Mouse (Mus musculus): ENCODE data around the gene Lrp11. TPM values are rescaled to one million over a fixed set of nuclear protein-coding genes. Genes with fewer than 3 reads are reported as not detected.
"Not testable (repeated sequence)": the region's sequence is repeated elsewhere in the genome, so short reads cannot be mapped to it uniquely, and the experiment has no call there.

The Lrp11 gene
- total RNA-seq, 2 experiments from 2014 or later = 197 to 200 TPM

- Histone ChIP-seq H3K27ac (no peak overlapping the region; the same call in 1 of the 2 replicates), H3K4me3 (no peak overlapping the region)
- no peak for TF ChIP-seq CTCF (conservative IDR thresholded peaks at IDR 0.05)
- DNase-seq (ENCODE audit: low spot score in 2 of 2) = peak in 1 of 2 experiments; percentile 39
These were observed 15.6 kb downstream of the Lrp11 start for GRCm38 (mm10) chr10:7605168-7605567.

GRCm38 (mm10) chr10:7606437-7606836 lies 16.8 kb downstream of the Lrp11 start:
- DNase-seq (ENCODE audit: low spot score in 2 of 2) = no peak
- H3K4me3 ChIP-seq = no peak overlapping the region
- no peak overlapping the region for H3K27ac ChIP-seq
- no peak for TF ChIP-seq CTCF (conservative IDR thresholded peaks at IDR 0.05)

GRCm38 (mm10) chr10:7608611-7609010 lies 19.0 kb downstream of the Lrp11 start:
- no peak overlapping the region for H3K4me3 ChIP-seq
- no peak overlapping the region for H3K27ac ChIP-seq
- TF ChIP-seq CTCF (conservative IDR thresholded peaks at IDR 0.05) = no peak
- DNase-seq (ENCODE audit: low spot score in 2 of 2) = no peak

GRCm38 (mm10) chr10:7611647-7612046 lies 22.0 kb downstream of the Lrp11 start:
- Histone ChIP-seq H3K27ac (no peak overlapping the region), H3K4me3 (no peak overlapping the region)
- DNase-seq (ENCODE audit: low spot score in 2 of 2) = no peak
- no peak for TF ChIP-seq CTCF (conservative IDR thresholded peaks at IDR 0.05)

- H3K27ac ChIP-seq; H3K4me3 ChIP-seq; DNase-seq (ENCODE audit: low spot score in 2 of 2): not testable (repeated sequence)
These were observed 22.6 kb downstream of the Lrp11 start for GRCm38 (mm10) chr10:7612210-7612609.

- H3K27ac ChIP-seq = no peak overlapping the region
- H3K4me3 ChIP-seq = no peak overlapping the region
- no peak for DNase-seq (ENCODE audit: low spot score in 2 of 2)
- no peak for TF ChIP-seq CTCF (conservative IDR thresholded peaks at IDR 0.05)
These were observed 25.2 kb downstream of the Lrp11 start for GRCm38 (mm10) chr10:7614834-7615233.

- H3K4me3 ChIP-seq = not testable (repeated sequence)
These were observed 27.5 kb downstream of the Lrp11 start for GRCm38 (mm10) chr10:7617146-7617545.

GRCm38 (mm10) chr10:7617556-7617955 lies 28.0 kb downstream of the Lrp11 start:
- 0 out of 2 replicates have a peak, but pooled peaks have one; percentile 10 for TF ChIP-seq CTCF (conservative IDR thresholded peaks at IDR 0.05)
- not testable (repeated sequence) for H3K27ac ChIP-seq; H3K4me3 ChIP-seq; DNase-seq (ENCODE audit: low spot score in 2 of 2)

More at GRCm38 (mm10) chr10:7617146-7617545, 27.5 kb downstream of the Lrp11 start:
- DNase-seq (ENCODE audit: low spot score in 2 of 2); H3K27ac ChIP-seq: not testable (repeated sequence)

- TF ChIP-seq CTCF (conservative IDR thresholded peaks at IDR 0.05) = no peak
- no peak overlapping the region for H3K27ac ChIP-seq
These were observed 30.2 kb downstream of the Lrp11 start for GRCm38 (mm10) chr10:7619821-7620241.

GRCm38 (mm10) chr10:7620723-7621122 lies 31.1 kb downstream of the Lrp11 start:
- Histone ChIP-seq H3K4me3 (no peak overlapping the region), H3K27ac (no peak overlapping the region)
- TF ChIP-seq CTCF (conservative IDR thresholded peaks at IDR 0.05) = no peak
- no peak for DNase-seq (ENCODE audit: low spot score in 2 of 2)

More at GRCm38 (mm10) chr10:7619821-7620241, 30.2 kb downstream of the Lrp11 start:
- no peak overlapping the region for H3K4me3 ChIP-seq
- DNase-seq (ENCODE audit: low spot score in 2 of 2) = no peak

GRCm38 (mm10) chr10:7622378-7622777 lies 32.8 kb downstream of the Lrp11 start:
- no peak for DNase-seq (ENCODE audit: low spot score in 2 of 2)
- TF ChIP-seq CTCF (conservative IDR thresholded peaks at IDR 0.05) = no peak
- no peak overlapping the region for H3K27ac ChIP-seq
- H3K4me3 ChIP-seq = no peak overlapping the region

GRCm38 (mm10) chr10:7623861-7624518 lies 34.4 kb downstream of the Lrp11 start:
- DNase-seq (ENCODE audit: low spot score in 2 of 2) = no peak
- H3K4me3 ChIP-seq = no peak overlapping the region
- no peak overlapping the region for H3K27ac ChIP-seq
- no peak for TF ChIP-seq CTCF (conservative IDR thresholded peaks at IDR 0.05)

- H3K4me3 ChIP-seq = no peak overlapping the region
- DNase-seq (ENCODE audit: low spot score in 2 of 2) = no peak
- no peak for TF ChIP-seq CTCF (conservative IDR thresholded peaks at IDR 0.05)
- H3K27ac ChIP-seq = no peak overlapping the region
These were observed 39.5 kb downstream of the Lrp11 start for GRCm38 (mm10) chr10:7629092-7629491.

- no peak for TF ChIP-seq CTCF (conservative IDR thresholded peaks at IDR 0.05)
- no peak overlapping the region for H3K27ac ChIP-seq
- no peak overlapping the region for H3K4me3 ChIP-seq
- DNase-seq (ENCODE audit: low spot score in 2 of 2) = no peak
These were observed 40.7 kb downstream of the Lrp11 start for GRCm38 (mm10) chr10:7630286-7630685.
